Mouse (Mus musculus) MEL (cell line): ENCODE measurements around the gene Kdm6b. TPM values are rescaled to one million over a fixed set of nuclear protein-coding genes. Genes with fewer than 3 reads are reported as not detected.

Source experiments
- DNase-seq: peaks from one replicate; pipeline ENCODE4 v3.0.0; 2011; ENCODE audit warnings: low read depth, low spot score
- H3K27ac ChIP-seq: 2 replicates; pipeline ENCODE4 v1.5.1; 2012; ENCODE audit warnings: low read depth, mild to moderate bottlenecking, control low read depth, low read length, moderate library complexity; ENCODE audit not compliant: control insufficient read depth
- H3K27me3 ChIP-seq, 2 experiments: fragments of 150-350 bp in 1 of 2; sonication (generic) in 1 of 2; 2 replicates each; pipeline ENCODE4 v1.6.1; 2012; ENCODE audit warnings: low read length in 2 of 2, mild to moderate bottlenecking in 2 of 2, improper control_type of control experiment in 1 of 2, moderate library complexity in 1 of 2; ENCODE audit not compliant: insufficient read depth in 2 of 2, control insufficient read depth in 1 of 2
- H3K36me3 ChIP-seq, 2 experiments: 2 replicates each; pipeline ENCODE4 v1.6.1; 2012 to 2014; ENCODE audit warnings: low read length in 2 of 2, improper control_type of control experiment in 1 of 2, inconsistent platforms in 1 of 2, mild to moderate bottlenecking in 1 of 2; ENCODE audit not compliant: insufficient read depth in 2 of 2, control insufficient read depth in 1 of 2
- H3K4me1 ChIP-seq, 2 experiments: fragments of 150-350 bp in 1 of 2; sonication (generic) in 1 of 2; 2 replicates each; pipeline ENCODE4 v1.6.1; 2012; ENCODE audit warnings: low read length in 2 of 2, improper control_type of control experiment in 1 of 2, mild to moderate bottlenecking in 1 of 2; ENCODE audit not compliant: insufficient read depth in 2 of 2, control insufficient read depth in 1 of 2
- H3K4me3 ChIP-seq, 2 experiments: fragments of 150-350 bp in 1 of 2; sonication (generic) in 1 of 2; 2 replicates each; pipeline ENCODE4 v1.5.1; 2012; ENCODE audit warnings: low read depth in 2 of 2, low read length in 2 of 2, mild to moderate bottlenecking in 2 of 2, moderate library complexity in 2 of 2, control low read depth in 1 of 2, improper control_type of control experiment in 1 of 2; ENCODE audit not compliant: control insufficient read depth in 1 of 2, insufficient read depth in 1 of 2
- H3K79me2 ChIP-seq: 2 replicates; pipeline ENCODE4 v1.6.1; 2012; ENCODE audit warnings: mild to moderate bottlenecking, low read length, moderate library complexity; ENCODE audit not compliant: control insufficient read depth, poor library complexity, insufficient read depth
- H3K9ac ChIP-seq: 2 replicates; pipeline ENCODE4 v1.6.1; 2012; ENCODE audit warnings: low read depth, mild to moderate bottlenecking, control low read depth, low read length, moderate library complexity; ENCODE audit not compliant: control insufficient read depth, poor library complexity, severe bottlenecking
- H3K9me3 ChIP-seq: fragments of 150-350 bp; sonication (generic); replicated peaks from 2 replicates; pipeline ENCODE4 v1.6.1; 2012; ENCODE audit warnings: mild to moderate bottlenecking, low read length, improper control_type of control experiment, moderate library complexity; ENCODE audit not compliant: insufficient read depth
- BHLHE40 ChIP-seq: IDR thresholded peaks from 2 replicates; pipeline ENCODE4 v1.6.1; 2012; ENCODE audit warnings: low read depth, mild to moderate bottlenecking, inconsistent platforms, low read length, improper control_type of control experiment, borderline replicate concordance
- CHD1 ChIP-seq: IDR thresholded peaks from 2 replicates; pipeline ENCODE4 v1.6.1; 2012; ENCODE audit warnings: low read depth, mild to moderate bottlenecking, inconsistent platforms, low read length, improper control_type of control experiment
- CTCF ChIP-seq, 3 experiments: IDR thresholded peaks in 2 of 3; conservative IDR thresholded peaks in 1 of 3; 2 replicates each; pipeline ENCODE4 v1.5.1; 2011 to 2012; ENCODE audit warnings: low read length in 3 of 3, low read depth in 2 of 3, mild to moderate bottlenecking in 2 of 3, improper control_type of control experiment in 1 of 3, inconsistent platforms in 1 of 3, mixed read lengths in 1 of 3, moderate library complexity in 1 of 3; ENCODE audit not compliant: control insufficient read depth in 1 of 3, insufficient read depth in 1 of 3, poor library complexity in 1 of 3, severe bottlenecking in 1 of 3
- ELF1 ChIP-seq: IDR thresholded peaks from 2 replicates; pipeline ENCODE4 v1.6.1; 2014; ENCODE audit warnings: low read depth, mild to moderate bottlenecking, inconsistent platforms, low read length, improper control_type of control experiment, moderate library complexity
- ETS1 ChIP-seq: IDR thresholded peaks from 2 replicates; pipeline ENCODE4 v1.6.1; 2012; ENCODE audit warnings: low read depth, mild to moderate bottlenecking, inconsistent platforms, low read length, improper control_type of control experiment, moderate library complexity
- GABPA ChIP-seq: IDR thresholded peaks from 2 replicates; pipeline ENCODE4 v1.6.1; 2012; ENCODE audit warnings: low read depth, mild to moderate bottlenecking, inconsistent platforms, low read length, improper control_type of control experiment, moderate library complexity
- GATA1 ChIP-seq: IDR thresholded peaks from 2 replicates; pipeline ENCODE4 v1.6.1; 2011; ENCODE audit warnings: low read depth, low read length, improper control_type of control experiment
- HCFC1 ChIP-seq: IDR thresholded peaks from 2 replicates; pipeline ENCODE4 v1.6.1; 2012; ENCODE audit warnings: low read depth, mild to moderate bottlenecking, inconsistent platforms, low read length, improper control_type of control experiment, moderate library complexity
- JUND ChIP-seq: IDR thresholded peaks from 2 replicates; pipeline ENCODE4 v1.6.1; 2011; ENCODE audit warnings: low read depth, mild to moderate bottlenecking, improper control_type of control experiment, low read length
- MAX ChIP-seq: IDR thresholded peaks from 2 replicates; pipeline ENCODE4 v1.6.1; 2011; ENCODE audit warnings: low read length, improper control_type of control experiment
- MAZ ChIP-seq: IDR thresholded peaks from 2 replicates; pipeline ENCODE4 v1.6.1; 2012; ENCODE audit warnings: low read depth, mild to moderate bottlenecking, inconsistent platforms, low read length, improper control_type of control experiment
- MEF2A ChIP-seq: IDR thresholded peaks from 2 replicates; pipeline ENCODE4 v1.6.1; 2014; ENCODE audit warnings: low read depth, mild to moderate bottlenecking, inconsistent platforms, low read length, improper control_type of control experiment; ENCODE audit not compliant: poor library complexity, insufficient replicate concordance, severe bottlenecking; ENCODE audit errors: extremely low read depth
- MXI1 ChIP-seq: IDR thresholded peaks from 2 replicates; pipeline ENCODE4 v1.6.1; 2011; ENCODE audit warnings: mild to moderate bottlenecking, low read depth, low read length, improper control_type of control experiment
- MYC ChIP-seq: IDR thresholded peaks from 2 replicates; pipeline ENCODE4 v1.6.1; 2011; ENCODE audit warnings: low read depth, mild to moderate bottlenecking, low read length, improper control_type of control experiment, moderate library complexity
- NRF1 ChIP-seq: IDR thresholded peaks from 2 replicates; pipeline ENCODE4 v1.6.1; 2014; ENCODE audit warnings: low read depth, mild to moderate bottlenecking, inconsistent platforms, low read length, improper control_type of control experiment, moderate library complexity; ENCODE audit not compliant: poor library complexity, insufficient read depth, severe bottlenecking
- POLR2A ChIP-seq, 2 experiments: IDR thresholded peaks; 2 replicates each; pipeline ENCODE4 v1.6.1; 2011 to 2012; ENCODE audit warnings: low read length in 2 of 2, mild to moderate bottlenecking in 2 of 2, control low read depth in 1 of 2, improper control_type of control experiment in 1 of 2, low read depth in 1 of 2, moderate library complexity in 1 of 2; ENCODE audit not compliant: control insufficient read depth in 1 of 2, insufficient read depth in 1 of 2, poor library complexity in 1 of 2
- POLR2AphosphoS2 ChIP-seq: IDR thresholded peaks from 2 replicates; pipeline ENCODE4 v1.6.1; 2011; ENCODE audit warnings: low read length, improper control_type of control experiment
- POLR2AphosphoS5 ChIP-seq: IDR thresholded peaks from 2 replicates; pipeline ENCODE4 v1.6.1; 2012; ENCODE audit warnings: low read depth, borderline replicate concordance, mild to moderate bottlenecking, inconsistent platforms, low read length, moderate library complexity, mixed read lengths
- RCOR1 ChIP-seq: IDR thresholded peaks from 2 replicates; pipeline ENCODE4 v1.6.1; 2012; ENCODE audit warnings: low read depth, mild to moderate bottlenecking, inconsistent platforms, low read length, improper control_type of control experiment
- TBP ChIP-seq: IDR thresholded peaks from 2 replicates; pipeline ENCODE4 v1.8.0; 2011; ENCODE audit warnings: low read depth, low read length, improper control_type of control experiment
- TCF12 ChIP-seq: IDR thresholded peaks from 2 replicates; pipeline ENCODE4 v1.6.1; 2014; ENCODE audit warnings: low read depth, mild to moderate bottlenecking, inconsistent platforms, low read length, improper control_type of control experiment, moderate library complexity
- UBTF ChIP-seq: IDR thresholded peaks from 2 replicates; pipeline ENCODE4 v1.6.1; 2012; ENCODE audit warnings: low read depth, mild to moderate bottlenecking, inconsistent platforms, low read length, improper control_type of control experiment, moderate library complexity, borderline replicate concordance; ENCODE audit not compliant: insufficient read depth
- USF1 ChIP-seq: IDR thresholded peaks from 2 replicates; pipeline ENCODE4 v1.6.1; 2014; ENCODE audit warnings: low read depth, mild to moderate bottlenecking, inconsistent platforms, low read length, improper control_type of control experiment, moderate library complexity
- ZKSCAN1 ChIP-seq: IDR thresholded peaks from 2 replicates; pipeline ENCODE4 v1.6.1; 2012; ENCODE audit warnings: low read depth, mild to moderate bottlenecking, inconsistent platforms, low read length, improper control_type of control experiment, moderate library complexity
- polyA plus RNA-seq, 2 experiments: library from polyadenylated mRNA; stranded (reverse) in 1 of 2; unstranded in 1 of 2; fragments of >175 nt in 1 of 2; fragments of >200 nt in 1 of 2; gene quantifications; 2 replicates each; pipeline versions ENCODE4 v1.2.1 to v1.2.4; 2012; ENCODE audit warnings: low replicate concordance in 2 of 2, low read depth in 1 of 2; ENCODE audit not compliant: insufficient read length in 2 of 2, insufficient read depth in 1 of 2, missing spikeins in 1 of 2
- total RNA-seq: library from RNA; depleted of rRNA; stranded (reverse); fragments of 300-350 nt; gene quantifications from 2 replicates; pipeline ENCODE4 v1.2.3, GENCODE M21; 2012

Gene Kdm6b
- total and polyA plus RNA-seq, 3 experiments: 5.8 to 43.4 (median 25.0) TPM

- no peak for TF ChIP-seq MYC
Observed at GRCm38 (mm10) chr11:69414421-69415326, 1.2 kb upstream of the Kdm6b start (continued).

GRCm38 (mm10) chr11:69412548-69412947, 927 bp downstream of the Kdm6b start:
- no peak for DNase-seq
- H3K9me3 ChIP-seq: no peaks in the 10 kb centered on the region
- H3K36me3 ChIP-seq: peaks cover 0 to 29% of the 10 kb centered on the region in 2 experiments; a peak in 3 of 4 replicates
- peak overlapping the region in 1 of 2 experiments; percentile 79; a peak in 3 of 4 replicates for H3K4me3 ChIP-seq
- no peaks in the 10 kb centered on the region for H3K27me3 ChIP-seq
- peaks cover 17 to 45% of the 10 kb centered on the region in 2 experiments for H3K4me1 ChIP-seq
- H3K9ac ChIP-seq: peak overlapping the region; percentile 87
- H3K27ac ChIP-seq: peak overlapping the region; percentile 91
- TF ChIP-seq MYC (no peak), JUND (no peak), MXI1 (no peak), BHLHE40 (no peak), RCOR1 (no peak), CTCF (IDR thresholded peaks at IDR 0.05 in 2 of 3, conservative IDR thresholded peaks at IDR 0.05 in 1 of 3; ENCODE audit: control insufficient read depth in 1 of 3, insufficient read depth in 1 of 3, low read depth in 2 of 3, low read length in 3 of 3, poor library complexity in 1 of 3, severe bottlenecking in 1 of 3) (no peak), TBP (no peak), GABPA (no peak), POLR2AphosphoS2 (no peak), HCFC1 (no peak), GATA1 (no peak), TCF12 (no peak), NRF1 (no peak), CHD1 (no peak), USF1 (no peak)
- peaks cover 63% of the 10 kb centered on the region for H3K79me2 ChIP-seq

- H3K79me2 ChIP-seq: peaks cover 68% of the 10 kb centered on the region
- peaks cover 17 to 38% of the 10 kb centered on the region in 2 experiments for H3K4me1 ChIP-seq
- peak overlapping the region; percentile 87 for H3K9ac ChIP-seq
- DNase-seq: peak; percentile 91
- H3K36me3 ChIP-seq: peaks cover 0 to 29% of the 10 kb centered on the region in 2 experiments; a peak in 3 of 4 replicates
- peak overlapping the region; percentile 62 to 79 for H3K4me3 ChIP-seq
- H3K9me3 ChIP-seq: no peaks in the 10 kb centered on the region
- H3K27me3 ChIP-seq: no peaks in the 10 kb centered on the region
- H3K27ac ChIP-seq: peak overlapping the region; percentile 91
- TF ChIP-seq TCF12 (no peak; the same call in 1 of the 2 replicates), UBTF (peak; percentile 74; the same call in 1 of the 2 replicates), JUND (no peak), MAZ (no peak), POLR2A (IDR thresholded peaks at IDR 0.05; ENCODE audit: control insufficient read depth in 1 of 2, insufficient read depth in 1 of 2, low read depth in 1 of 2, low read length in 2 of 2, poor library complexity in 1 of 2) (no peak; a peak in 1 of 4 replicates), USF1 (peak; percentile 84), POLR2AphosphoS5 (no peak), ETS1 (peak; percentile 59), MEF2A (no peak), ELF1 (no peak), MAX (peak; percentile 87), ZKSCAN1 (no peak), CTCF (IDR thresholded peaks at IDR 0.05 in 2 of 3, conservative IDR thresholded peaks at IDR 0.05 in 1 of 3; ENCODE audit: control insufficient read depth in 1 of 3, insufficient read depth in 1 of 3, low read depth in 2 of 3, low read length in 3 of 3, poor library complexity in 1 of 3, severe bottlenecking in 1 of 3) (no peak), NRF1 (0 out of 2 replicates have a peak, but pooled peaks have one; percentile 16), CHD1 (0 out of 2 replicates have a peak, but pooled peaks have one; percentile 65)
Observed at GRCm38 (mm10) chr11:69411538-69412203, 1.8 kb downstream of the Kdm6b start.
